Mouse (Mus musculus): ENCODE measurements at regions not wholly inside any gene's neighbourhood (a gene's known extent, or its start where the extent isn't known, plus 50 kb on each side); places are given as distances from the start of the nearest gene placed in this dataset.

DNA sequence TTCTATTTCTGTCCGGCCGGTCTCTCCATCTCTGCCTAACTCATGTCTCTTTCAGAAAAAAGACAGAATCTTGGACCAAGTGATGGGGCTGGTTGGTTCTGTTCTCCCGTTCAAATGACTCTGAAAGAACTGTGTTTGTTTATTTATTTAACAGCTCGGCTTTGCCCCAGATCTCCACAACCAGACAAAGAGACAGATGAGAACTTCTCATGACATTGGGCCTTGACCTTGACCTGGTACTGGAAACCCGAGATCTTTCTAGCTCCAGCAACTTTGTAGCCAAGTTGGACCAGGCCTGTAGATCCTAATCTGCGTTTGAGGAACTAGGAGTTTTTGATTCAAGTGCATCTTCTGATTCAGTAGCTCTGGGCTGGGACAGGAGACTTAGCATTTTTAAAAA is 53.6 kb upstream of the Ankrd55 start:
- TF ChIP-seq POLR2A (IDR thresholded peaks at IDR 0.05; ENCODE audit: control insufficient read depth, low read depth, low read length) (no peak), CTCF (IDR thresholded peaks at IDR 0.05; ENCODE audit: control insufficient read depth, insufficient read depth, insufficient replicate concordance, low read depth, low read length) (no peak)
- peaks cover 2% of the 10 kb centered on the region for H3K4me1 ChIP-seq (ENCODE audit: control insufficient read depth, insufficient read depth, low read length)
- H3K36me3 ChIP-seq (ENCODE audit: control insufficient read depth, insufficient read depth, low read length) = no peaks in the 10 kb centered on the region
- H3K27ac ChIP-seq (ENCODE audit: control insufficient read depth, insufficient read depth, low read depth, low read length) = no peak overlapping the region
- no peak overlapping the region for H3K4me3 ChIP-seq (ENCODE audit: control insufficient read depth, low read depth, low read length)
- no peaks in the 10 kb centered on the region for H3K27me3 ChIP-seq (ENCODE audit: control insufficient read depth, insufficient read depth, low read length)

DNA sequence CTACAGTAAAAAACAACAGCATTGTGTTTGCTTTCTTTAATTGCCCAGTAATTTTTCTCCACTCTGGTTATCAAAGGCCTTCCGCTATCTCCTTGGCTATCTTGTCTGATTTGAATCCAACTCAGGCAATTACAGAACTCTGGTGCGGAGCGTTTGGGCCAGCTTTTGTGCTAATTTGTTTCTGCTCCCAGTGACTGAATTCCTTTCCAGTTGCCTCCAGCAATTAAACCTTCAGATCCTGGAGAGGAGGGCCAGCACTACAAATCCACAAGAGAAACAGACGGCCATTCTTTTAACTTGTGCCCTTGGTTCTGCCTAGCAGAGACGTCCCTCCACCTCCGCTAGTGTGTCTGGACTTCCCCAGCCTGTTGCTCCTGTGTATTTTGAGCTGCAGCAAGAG is 51.3 kb upstream of the Ankrd55 start:
- Histone ChIP-seq H3K27me3 (ENCODE audit: control insufficient read depth, insufficient read depth, low read length) (no peaks in the 10 kb centered on the region), H3K36me3 (ENCODE audit: control insufficient read depth, insufficient read depth, low read length) (no peaks in the 10 kb centered on the region), H3K4me3 (ENCODE audit: control insufficient read depth, low read depth, low read length) (no peak overlapping the region), H3K27ac (ENCODE audit: control insufficient read depth, insufficient read depth, low read depth, low read length) (no peak overlapping the region), H3K4me1 (ENCODE audit: control insufficient read depth, insufficient read depth, low read length) (peaks cover 2% of the 10 kb centered on the region)
- no peak for TF ChIP-seq POLR2A (IDR thresholded peaks at IDR 0.05; ENCODE audit: control insufficient read depth, low read depth, low read length)
- TF ChIP-seq CTCF (IDR thresholded peaks at IDR 0.05; ENCODE audit: control insufficient read depth, insufficient read depth, insufficient replicate concordance, low read depth, low read length) = no peak

DNA sequence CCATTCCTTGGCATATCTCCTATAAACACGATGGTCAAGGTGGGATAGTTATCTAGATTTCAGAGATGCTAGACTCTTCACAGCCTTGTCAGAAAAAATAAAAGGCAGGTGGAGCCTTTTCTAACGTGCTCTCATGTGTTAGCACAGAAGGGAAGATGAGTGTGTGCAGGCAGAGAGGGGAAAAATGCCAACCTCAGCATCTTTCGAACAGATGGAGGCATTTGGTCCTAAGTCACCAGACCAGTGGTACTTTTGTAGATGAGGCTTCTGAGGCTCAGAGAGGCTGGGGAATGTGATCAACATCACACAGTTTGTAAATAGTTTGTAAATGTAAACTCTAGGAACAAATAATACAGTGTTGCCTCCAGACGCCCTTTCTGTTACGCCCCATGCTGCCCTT is 50.9 kb upstream of the Ankrd55 start:
- Histone ChIP-seq H3K27me3 (ENCODE audit: control insufficient read depth, insufficient read depth, low read length) (no peaks in the 10 kb centered on the region), H3K36me3 (ENCODE audit: control insufficient read depth, insufficient read depth, low read length) (no peaks in the 10 kb centered on the region), H3K4me1 (ENCODE audit: control insufficient read depth, insufficient read depth, low read length) (peaks cover 2% of the 10 kb centered on the region), H3K4me3 (ENCODE audit: control insufficient read depth, low read depth, low read length) (no peak overlapping the region), H3K27ac (ENCODE audit: control insufficient read depth, insufficient read depth, low read depth, low read length) (no peak overlapping the region)
- no peak for TF ChIP-seq CTCF (IDR thresholded peaks at IDR 0.05; ENCODE audit: control insufficient read depth, insufficient read depth, insufficient replicate concordance, low read depth, low read length)
- TF ChIP-seq POLR2A (IDR thresholded peaks at IDR 0.05; ENCODE audit: control insufficient read depth, low read depth, low read length) = no peak

DNA sequence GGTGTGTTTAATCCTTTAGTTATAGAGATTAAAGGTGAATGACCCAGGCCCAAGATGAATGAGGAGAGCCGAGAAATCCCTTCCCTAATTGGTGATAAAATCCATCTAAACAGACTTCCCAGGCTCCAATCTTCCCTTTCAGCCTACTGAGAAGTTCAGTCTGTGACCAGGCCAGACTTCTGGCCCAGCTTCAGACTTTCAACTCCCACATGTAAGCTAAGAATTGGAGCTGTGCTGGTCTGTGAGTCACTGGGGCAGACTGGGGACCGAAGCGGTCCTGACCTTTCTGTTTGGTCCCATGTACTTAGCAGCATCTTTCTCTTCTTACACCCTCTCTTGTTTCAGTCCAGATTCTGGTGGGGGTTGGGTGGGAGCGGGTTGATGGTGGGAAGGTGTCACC is 50.3 kb upstream of the Ankrd55 start:
- Histone ChIP-seq H3K4me1 (ENCODE audit: control insufficient read depth, insufficient read depth, low read length) (no peaks in the 10 kb centered on the region), H3K27me3 (ENCODE audit: control insufficient read depth, insufficient read depth, low read length) (no peaks in the 10 kb centered on the region), H3K36me3 (ENCODE audit: control insufficient read depth, insufficient read depth, low read length) (no peaks in the 10 kb centered on the region), H3K27ac (ENCODE audit: control insufficient read depth, insufficient read depth, low read depth, low read length) (no peak overlapping the region), H3K4me3 (ENCODE audit: control insufficient read depth, low read depth, low read length) (no peak overlapping the region)
- no peak for TF ChIP-seq POLR2A (IDR thresholded peaks at IDR 0.05; ENCODE audit: control insufficient read depth, low read depth, low read length)
- no peak for TF ChIP-seq CTCF (IDR thresholded peaks at IDR 0.05; ENCODE audit: control insufficient read depth, insufficient read depth, insufficient replicate concordance, low read depth, low read length)
